12 mouse cellular contexts compared by ENCODE assay signal in the genomic region with DNA sequence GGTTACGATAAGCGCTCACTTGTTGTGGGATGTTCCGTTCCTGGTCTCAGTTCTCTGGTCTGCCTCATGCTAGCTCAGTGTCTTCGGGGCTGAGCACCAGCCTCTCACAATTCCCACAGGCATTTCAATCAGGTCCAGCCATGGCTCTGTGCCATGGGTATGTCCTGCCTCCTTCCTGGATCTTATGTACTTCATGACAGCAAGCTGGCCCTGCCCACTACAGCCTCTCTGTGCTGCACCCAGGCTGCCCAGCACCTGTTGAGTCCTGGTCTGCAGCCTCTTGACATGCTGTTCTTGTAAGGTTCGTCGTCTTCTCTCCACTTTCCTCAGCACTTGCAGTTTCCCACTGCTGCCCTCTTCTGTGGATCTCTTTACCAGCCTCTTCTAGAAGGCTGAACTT.
DNase-seq lines count a peak whose midpoint lies in the region; ATAC-seq lines count a peak whose summit lies in the region.
"Had no signal": no experiment of that assay in that cellular context is flagged by ENCODE, and none has a peak within 500 bp of the region (broad histone marks: within the 10 kb centered on the region; RNA-seq: fewer than 3 reads in every experiment).

No protein-coding gene starts in this region.

- no peak overlapping the region for H3K27ac ChIP-seq in heart, embryonic 12.5 days (ENCODE audit: poor library complexity, severe bottlenecking)
- H3K27ac ChIP-seq: liver, embryonic 13.5 days had no signal

- no peaks in the 10 kb centered on the region for H3K27me3 ChIP-seq in heart, embryonic 12.5 days (replicated peaks)
- H3K27me3 ChIP-seq: liver, embryonic 13.5 days had no signal

- H3K4me2 ChIP-seq in heart, embryonic 12.5 days = no peak overlapping the region
- H3K4me2 ChIP-seq: liver, embryonic 13.5 days had no signal

- H3K4me3 ChIP-seq in heart, embryonic 12.5 days = no peak overlapping the region
- H3K4me3 ChIP-seq: liver, embryonic 13.5 days had no signal

- peaks cover 27% of the 10 kb centered on the region for H3K36me3 ChIP-seq in heart, embryonic 12.5 days
- H3K36me3 ChIP-seq: liver, embryonic 13.5 days had no signal

- H3K9me3 ChIP-seq in heart, embryonic 12.5 days (replicated peaks) = no peaks in the 10 kb centered on the region
- H3K9me3 ChIP-seq: liver, embryonic 13.5 days had no signal

- H3K9ac ChIP-seq in heart, embryonic 12.5 days = no peak overlapping the region
- H3K9ac ChIP-seq: liver, embryonic 13.5 days had no signal

- WGBS in heart, embryonic 12.5 days = 77% methylated on average over 6 of the region's 6 CpGs

- ATAC-seq in heart, embryonic 12.5 days (ENCODE audit: insufficient number of reproducible peaks, low FRiP score) = 0 out of 2 replicates have a peak, but pooled peaks have one; percentile 14

- no peak for DNase-seq in heart, adult 9 months (ENCODE audit: low spot score in 2 of 2)
- DNase-seq in kidney, postnatal 10 days = peak; percentile 42
- DNase-seq in kidney, postnatal 4 days = no peak
- peak; percentile 87 for DNase-seq in MN1 (ENCODE audit: low spot score)
- DNase-seq in adipocyte (ENCODE audit: low spot score) = peak; percentile 3
- no peak for DNase-seq in c-Kit-positive CD71-positive TER-119-positive erythroid progenitor cells, embryonic 14.5 days (ENCODE audit: low spot score)
- no peak for DNase-seq in cerebellum, postnatal 4 days (ENCODE audit: low spot score in 2 of 2)
- DNase-seq: adrenal gland, adult 8-10 months; left cerebral cortex, postnatal 4 days; liver, embryonic 13.5 days; right cerebral cortex, postnatal 14 days had no signal

- H3K4me1 ChIP-seq in heart, embryonic 12.5 days (replicated peaks) = peaks cover 17% of the 10 kb centered on the region
- H3K4me1 ChIP-seq: liver, embryonic 13.5 days had no signal

Comparison
In these comparisons a context has a peak if more than half of its experiments do, and no peak if none do; other contexts are left out.
1. DNase-seq: peak in kidney, postnatal 10 days (single experiment), MN1 (single experiment) and adipocyte (single experiment); none in heart, adult 9 months (0 of 2), kidney, postnatal 4 days (0 of 2), c-Kit-positive CD71-positive TER-119-positive erythroid progenitor cells, embryonic 14.5 days (single experiment) and cerebellum, postnatal 4 days (0 of 2).